Mouse (Mus musculus): ENCODE measurements around the gene 1110012L19Rik.
A peak's percentile ranks its signal among the peaks of the same experiment; 100 is the strongest.
"Not testable (repeated sequence)": the region's sequence is repeated elsewhere in the genome, so short reads cannot be mapped to it uniquely, and the experiment has no call there.

The 1110012L19Rik gene

DNA sequence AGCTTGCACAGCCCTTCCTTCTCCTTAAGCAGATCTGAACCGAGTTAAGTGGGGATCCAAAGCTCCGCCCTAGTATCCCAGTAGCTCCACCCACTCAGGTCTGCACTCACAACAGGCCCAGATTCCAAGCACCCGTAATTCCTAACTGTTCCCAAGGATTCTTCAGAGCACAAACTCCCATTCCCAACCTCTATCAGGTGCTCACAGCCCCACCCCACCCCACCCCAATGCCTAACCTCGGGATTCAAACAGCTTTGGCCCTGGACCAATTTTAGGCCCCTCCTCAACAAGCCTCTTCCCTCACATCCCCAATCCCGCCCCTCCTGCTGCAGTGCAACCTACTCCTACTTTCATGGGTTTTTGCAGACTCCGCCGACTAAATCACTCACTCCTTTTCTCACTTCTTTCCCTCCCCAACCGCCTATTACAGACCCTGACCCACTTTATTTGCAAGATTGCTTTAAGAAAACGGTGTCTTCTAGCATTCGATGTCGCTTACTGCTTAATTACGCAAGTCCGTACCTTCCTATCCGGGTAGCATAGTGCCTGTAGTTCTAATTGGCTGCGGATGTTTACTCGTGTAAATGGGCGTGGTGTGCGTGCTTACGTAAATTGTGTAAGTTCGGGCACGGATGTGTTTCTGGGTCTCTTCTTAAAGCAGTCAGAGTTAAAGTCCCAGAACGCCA is at the start of gene 1110012L19Rik:
TSS of gene 1110012L19Rik (plus strand) at position 602 of the 686 bp plus-strand sequence.
- peak; percentile 84 for DNase-seq

DNA sequence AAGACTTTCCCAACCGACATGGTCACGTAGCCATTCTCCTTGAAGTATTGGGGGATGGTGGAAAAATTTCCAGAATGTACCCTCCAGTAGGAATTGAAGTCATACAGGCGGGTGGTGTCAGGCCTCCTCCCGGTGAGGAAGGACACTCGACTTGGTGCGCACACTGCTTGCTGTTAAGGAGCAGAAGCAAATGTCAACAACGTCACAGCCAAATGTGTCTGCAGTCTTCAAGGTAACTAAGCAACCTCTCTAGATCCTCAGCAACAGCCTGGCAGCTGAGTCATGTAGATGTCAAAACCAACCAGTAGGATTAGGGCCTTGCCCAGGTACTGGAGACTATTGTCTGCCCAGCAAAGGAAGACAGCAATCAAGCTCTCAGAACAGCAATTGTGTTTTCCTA is 22.7 kb upstream of the 1110012L19Rik start:
- no peak for DNase-seq

DNA sequence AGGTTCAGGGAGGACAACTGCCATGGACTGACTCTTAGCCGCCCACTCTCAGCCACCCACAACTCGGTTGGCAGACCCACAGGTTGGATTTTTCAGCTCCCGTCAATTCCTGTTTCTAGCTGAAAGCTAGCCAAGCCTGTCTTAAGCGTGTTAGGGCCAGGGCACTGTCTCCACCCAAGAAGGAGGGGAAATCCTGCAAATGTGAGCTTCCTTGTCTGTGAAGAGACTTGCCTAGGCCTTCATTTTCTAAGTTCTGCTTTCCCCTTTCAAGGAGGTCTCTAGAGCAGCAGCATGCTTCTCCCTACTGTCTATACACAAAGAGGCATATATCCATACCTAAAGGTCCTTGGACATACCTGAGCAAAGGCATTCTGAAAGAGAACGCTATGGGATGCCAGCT is 22.2 kb upstream of the 1110012L19Rik start:
- no peak for DNase-seq

DNA sequence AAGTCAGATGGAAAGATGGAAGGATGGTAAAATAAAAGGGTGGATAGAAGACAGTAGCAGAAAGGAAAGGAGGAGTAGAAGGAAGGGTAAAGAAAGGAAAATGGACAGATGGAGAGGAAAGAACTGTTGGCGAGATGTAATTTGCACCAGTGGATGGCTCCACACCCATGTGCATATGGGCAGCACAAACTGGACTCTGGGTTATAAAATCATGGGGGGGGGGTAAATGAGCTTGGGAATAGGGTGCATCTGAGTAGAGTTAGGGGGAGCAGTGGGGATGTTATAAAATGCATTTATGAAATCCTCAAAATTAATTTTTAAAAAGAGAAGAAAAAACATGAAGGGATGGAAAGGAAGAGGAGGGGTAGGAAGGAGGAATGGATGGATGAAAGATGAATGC is 21.5 kb upstream of the 1110012L19Rik start:
- DNase-seq = no peak

DNA sequence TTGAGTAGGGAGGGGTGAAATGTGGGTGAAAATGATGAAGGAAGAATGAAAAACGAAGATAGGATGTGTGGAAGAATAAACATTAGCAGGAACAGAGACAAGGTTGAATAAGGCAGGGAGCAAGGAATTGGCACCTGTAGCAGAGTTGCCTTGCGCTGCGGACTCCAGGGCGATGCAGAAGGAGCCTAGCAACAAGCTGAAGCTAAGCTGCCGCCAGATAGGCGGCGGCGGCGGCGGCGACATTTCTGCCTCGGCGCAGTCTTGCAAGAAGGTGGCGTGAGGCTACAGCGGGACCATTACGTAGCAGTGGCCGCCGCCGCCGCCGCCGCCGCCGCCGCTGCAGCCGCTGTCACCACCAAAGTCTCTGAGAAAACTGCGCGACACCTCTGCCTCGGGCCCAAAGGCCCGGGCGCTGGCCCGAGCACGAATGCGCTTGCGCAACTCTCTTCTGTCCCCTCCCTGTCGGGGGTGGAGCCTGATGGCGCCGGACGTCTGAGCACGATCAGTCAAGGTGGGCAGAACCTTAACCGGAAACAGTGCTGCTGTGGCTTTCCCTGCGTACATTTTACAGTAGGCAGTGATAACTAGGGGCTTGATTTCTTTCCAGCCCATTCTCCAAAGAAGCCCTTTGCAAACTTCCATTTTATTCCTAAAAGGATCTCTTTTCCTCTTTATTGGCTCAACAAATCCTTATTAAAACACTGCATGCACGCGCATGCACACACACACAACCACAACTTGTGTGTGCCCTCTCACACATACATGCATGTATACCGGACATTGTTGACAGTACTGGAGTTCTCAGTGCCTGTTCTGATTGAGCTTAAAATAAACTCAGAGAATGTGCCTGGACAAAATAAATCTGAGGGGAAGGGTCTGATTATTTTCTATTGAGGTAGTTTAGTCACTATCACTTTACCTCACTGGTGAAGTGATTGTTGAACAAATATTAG is 20.7 kb upstream of the 1110012L19Rik start, which contains the start of gene Ids:
TSS of gene Ids (minus strand) at position 424 of the 953 bp plus-strand sequence.
- DNase-seq = peak; percentile 86

DNA sequence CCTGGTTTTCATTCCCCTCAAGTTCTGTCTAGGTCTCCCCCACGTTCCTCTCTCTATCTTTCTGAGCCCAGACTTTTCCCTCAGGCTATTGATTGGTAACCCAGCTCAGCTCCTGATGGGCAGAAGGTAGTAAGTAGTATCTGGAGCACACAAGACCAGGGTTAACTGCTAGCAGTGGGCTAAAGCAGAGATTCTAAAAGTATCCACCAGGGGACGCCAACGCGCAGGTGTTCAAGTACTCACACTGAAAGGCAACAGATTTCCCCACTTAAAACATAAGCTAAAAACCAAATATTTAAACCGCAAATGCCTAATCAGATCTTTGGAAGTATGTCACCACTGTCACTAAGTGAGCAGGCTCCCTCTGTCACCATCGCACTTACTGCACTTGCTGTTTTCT is 15.9 kb upstream of the 1110012L19Rik start:
- not testable (repeated sequence) for DNase-seq

DNA sequence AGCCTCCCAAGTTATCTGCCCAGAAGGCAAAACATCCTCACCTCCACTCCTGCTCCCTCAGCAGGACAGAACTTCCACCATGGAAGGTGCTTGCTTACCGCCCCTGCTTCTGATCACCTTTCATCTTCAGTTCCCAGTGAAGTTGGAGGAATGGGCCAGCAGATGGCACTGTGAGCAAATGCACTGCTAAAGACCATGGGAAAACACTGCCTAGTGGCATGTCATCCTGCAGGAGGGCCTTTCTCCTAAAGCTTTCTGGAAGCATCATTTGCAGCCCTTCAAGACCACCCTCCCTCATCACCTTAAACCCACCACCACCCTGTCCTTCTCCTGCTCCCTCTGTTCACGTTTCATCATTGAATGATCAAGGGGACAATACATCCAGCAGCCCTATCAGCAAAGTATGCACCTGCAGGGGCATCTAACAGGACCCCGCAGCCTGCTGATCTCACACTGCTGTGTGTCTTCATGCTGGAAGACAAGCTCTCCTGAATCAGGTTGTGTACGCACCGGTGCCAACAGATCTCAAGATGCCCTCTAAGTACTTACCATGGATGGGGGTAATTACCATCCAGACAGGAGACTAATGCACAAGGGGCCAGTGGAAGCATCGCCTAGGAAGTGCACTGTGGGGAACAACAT is 11.1 kb upstream of the 1110012L19Rik start:
- peak; percentile 8 for DNase-seq

DNA sequence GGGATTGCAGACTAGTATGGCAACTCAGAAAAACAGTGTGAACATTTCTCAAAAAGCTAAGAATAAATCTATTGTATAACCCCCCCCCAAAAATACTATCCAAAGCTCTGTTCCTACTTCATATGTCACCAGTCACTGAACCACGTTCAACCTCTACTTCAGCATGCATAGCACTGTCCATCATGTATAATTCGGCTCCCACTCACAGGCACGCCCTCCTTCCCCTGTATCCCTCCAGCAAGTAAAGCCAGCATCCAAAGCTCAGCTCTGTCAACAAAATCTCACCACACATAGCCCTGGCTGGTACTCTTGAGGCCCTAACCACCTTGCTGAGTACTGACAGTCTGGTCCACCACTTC is 781 bp upstream of the 1110012L19Rik start:
- no peak for DNase-seq

DNA sequence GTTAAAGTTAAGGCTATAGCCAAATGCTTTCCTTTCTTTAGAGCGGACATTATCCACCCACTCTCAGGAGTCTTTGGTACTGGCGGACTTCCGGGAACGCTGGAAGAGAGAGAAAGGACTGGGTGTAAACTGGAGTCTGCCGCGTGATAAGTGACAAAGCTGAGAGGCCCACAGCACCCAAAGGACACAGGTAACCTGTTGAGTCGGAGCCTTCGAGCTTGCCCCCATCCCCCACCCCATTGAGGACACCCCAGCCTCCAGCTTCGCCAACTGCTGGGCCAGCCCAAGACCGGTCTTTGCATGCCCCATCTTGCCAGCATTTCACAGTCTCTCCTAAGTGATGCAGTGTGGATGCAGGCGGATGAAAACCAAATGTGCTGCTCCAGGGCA is 280 bp downstream of the 1110012L19Rik start:
- no peak for DNase-seq

DNA sequence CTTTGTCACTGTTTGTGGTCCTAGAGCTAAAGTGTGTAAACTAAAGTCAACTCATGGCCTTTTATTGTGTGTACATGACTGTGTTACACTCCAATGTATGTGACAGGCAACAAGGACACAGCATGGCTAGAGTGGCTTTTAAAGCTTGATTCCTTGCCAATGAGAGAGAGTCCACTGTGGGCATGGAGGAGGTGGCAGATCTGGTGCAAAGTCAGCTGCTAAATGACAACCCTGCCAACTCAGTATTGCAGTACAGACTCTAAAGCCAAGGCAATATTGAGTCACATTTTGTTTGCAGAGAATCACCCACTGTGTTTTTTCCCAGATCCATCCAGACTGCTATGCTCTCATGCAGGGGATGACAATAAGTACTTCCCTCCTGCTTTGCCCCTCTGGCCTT is 7.0 kb downstream of the 1110012L19Rik start:
- not testable (repeated sequence) for DNase-seq

DNA sequence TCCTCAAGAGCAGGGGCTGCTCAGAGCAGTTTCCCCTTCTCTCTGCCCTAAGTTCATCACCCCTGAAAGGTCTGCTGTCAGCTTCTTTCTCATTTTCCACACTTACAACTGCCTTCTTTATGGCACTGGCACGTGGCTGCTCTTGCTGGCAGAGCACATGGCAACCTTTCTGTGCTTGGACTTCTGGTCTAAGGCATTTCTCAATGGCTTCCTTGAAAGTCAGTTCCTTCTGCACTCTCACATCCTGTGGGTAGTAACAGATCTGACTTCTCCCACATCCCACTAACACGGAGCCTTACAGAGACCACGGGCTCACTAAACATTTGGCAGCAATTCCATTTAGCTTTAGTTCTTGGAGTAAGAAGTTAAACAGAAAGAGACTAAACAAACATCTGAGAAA is 39.8 kb downstream of the 1110012L19Rik start:
- DNase-seq = not testable (repeated sequence)

All from kidney, adult 18-20 months (tissue).